Mouse (Mus musculus) gastrocnemius, postnatal 36 days (tissue): ENCODE results near the gene Grk6. TPM values are rescaled to one million over a fixed set of nuclear protein-coding genes. Genes with fewer than 3 reads are reported as not detected.

ENCODE experiments used
- DNase-seq, 2 experiments: peaks; one replicate each; pipeline ENCODE4 v3.0.0; 2022
- intact Hi-C: fragments of 180-260 bp; cut with DNase I; formaldehyde crosslinking; loops from one replicate; pipeline ENCODE4 v1.15.1; 2025
- total RNA-seq, 2 experiments: library from RNA; stranded (reverse); gene quantifications; 2 replicates each; pipeline ENCODE4 v1.2.3; 2021

Grk6 gene
- total RNA-seq, 2 experiments from 2014 or later = 9.1 to 10.8 TPM

- intact Hi-C loops = no loop called here
- DNase-seq = no peak
Observed at GRCm38 (mm10) chr13:55462965-55463364, 18.1 kb downstream of the Grk6 start.

GRCm38 (mm10) chr13:55463399-55464026 lies 18.6 kb downstream of the Grk6 start:
- DNase-seq = peak in 1 of 2 experiments; percentile 15
- intact Hi-C loops = no loop called here

- peak in 1 of 2 experiments; percentile 39 for DNase-seq
- intact Hi-C loops = no loop called here
Observed at GRCm38 (mm10) chr13:55464027-55464884, 19.4 kb downstream of the Grk6 start, which contains the start of gene Prr7. Gene Prr7 (plus strand): TSS chr13:55464267.

GRCm38 (mm10) chr13:55465184-55465583 lies 20.3 kb downstream of the Grk6 start:
- intact Hi-C loops = no loop called here
- peak in 1 of 2 experiments; percentile 18 for DNase-seq

GRCm38 (mm10) chr13:55465830-55466440 lies 21.1 kb downstream of the Grk6 start:
- DNase-seq = no peak
- intact Hi-C loops = no loop called here

GRCm38 (mm10) chr13:55468851-55469560 lies 24.1 kb downstream of the Grk6 start:
- intact Hi-C loops = loop anchor here (1.0 kb wide), 1 partner anchor 49 kb away; no protein-coding TSS in a partner anchor
- no peak for DNase-seq

GRCm38 (mm10) chr13:55470372-55470771 lies 25.5 kb downstream of the Grk6 start:
- intact Hi-C loops = no loop called here
- DNase-seq = no peak

- intact Hi-C loops = no loop called here
Observed at GRCm38 (mm10) chr13:55471156-55471818, 26.4 kb downstream of the Grk6 start.

GRCm38 (mm10) chr13:55471819-55472131 lies 26.9 kb downstream of the Grk6 start:
- intact Hi-C loops = no loop called here
- DNase-seq = no peak

More at GRCm38 (mm10) chr13:55471156-55471818, 26.4 kb downstream of the Grk6 start:
- DNase-seq = peak; percentile 81 to 84

GRCm38 (mm10) chr13:55472132-55473022 lies 27.5 kb downstream of the Grk6 start:
- peak in 1 of 2 experiments; percentile 41 for DNase-seq
- intact Hi-C loops = no loop called here

GRCm38 (mm10) chr13:55473076-55473831 lies 28.4 kb downstream of the Grk6 start:
- intact Hi-C loops = no loop called here
- DNase-seq = no peak

GRCm38 (mm10) chr13:55473961-55474360 lies 29.1 kb downstream of the Grk6 start:
- intact Hi-C loops = loop anchor here (2.0 kb wide), 1 partner anchor 41 kb away; no protein-coding TSS in a partner anchor
- DNase-seq = no peak

- DNase-seq = no peak
- intact Hi-C loops = loop anchor here (2.0 kb wide), 1 partner anchor 40 kb away; no protein-coding TSS in a partner anchor
Observed at GRCm38 (mm10) chr13:55474621-55475069, 29.8 kb downstream of the Grk6 start.

GRCm38 (mm10) chr13:55475750-55476149 lies 30.9 kb downstream of the Grk6 start:
- intact Hi-C loops = loop anchor here (2.0 kb wide), 1 partner anchor 39 kb away; no protein-coding TSS in a partner anchor
- DNase-seq = no peak

- intact Hi-C loops = no loop called here
Observed at GRCm38 (mm10) chr13:55476256-55476655, 31.4 kb downstream of the Grk6 start.

GRCm38 (mm10) chr13:55477492-55477891 lies 32.6 kb downstream of the Grk6 start:
- no peak for DNase-seq
- intact Hi-C loops = no loop called here

More at GRCm38 (mm10) chr13:55476256-55476655, 31.4 kb downstream of the Grk6 start:
- DNase-seq = no peak

- no peak for DNase-seq
- intact Hi-C loops = no loop called here
Observed at GRCm38 (mm10) chr13:55478036-55478435, 33.2 kb downstream of the Grk6 start.

- intact Hi-C loops = no loop called here
Observed at GRCm38 (mm10) chr13:55479008-55479407, 34.1 kb downstream of the Grk6 start.

More at GRCm38 (mm10) chr13:55479008-55479407, 34.1 kb downstream of the Grk6 start:
- no peak for DNase-seq
